Mouse (Mus musculus): ENCODE results near the gene Olfr129.

- TF ChIP-seq POLR2A (IDR thresholded peaks at IDR 0.05; ENCODE audit: low read depth, low read length) (no peak), CTCF (IDR thresholded peaks at IDR 0.05; ENCODE audit: extremely low read depth, insufficient read depth, insufficient read length, insufficient replicate concordance) (no peak)
Measured at GRCm38 (mm10) chr17:38016341-38016740, 43.5 kb downstream of the Olfr129 start.
